ENCODE assay signal across 12 mouse cellular contexts in the genomic region with DNA sequence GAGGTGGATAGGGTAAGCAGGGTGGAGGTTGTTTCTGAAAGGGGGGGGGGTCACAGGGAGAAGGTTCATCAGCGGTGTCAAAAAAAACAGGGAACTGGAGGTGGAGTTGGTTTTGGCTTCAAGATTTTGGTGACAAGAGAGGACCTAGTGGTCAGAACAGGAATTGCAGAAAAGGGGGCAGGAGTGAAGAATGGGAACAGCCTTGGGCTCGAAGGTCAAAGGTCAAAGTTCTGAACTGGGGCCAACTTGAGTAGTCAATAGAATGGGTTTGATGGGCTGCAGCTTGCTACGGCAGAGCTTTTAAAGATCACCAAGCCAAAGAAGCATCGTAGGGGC. TPM values are rescaled to one million over a fixed set of nuclear protein-coding genes. Genes with fewer than 3 reads are reported as not detected.
DNase-seq lines count a peak whose midpoint lies in the region; ATAC-seq and TF ChIP-seq lines count a peak whose summit lies in the region.
"Had no signal": no experiment of that assay in that cellular context is flagged by ENCODE, and none has a peak within 500 bp of the region (broad histone marks: within the 10 kb centered on the region; RNA-seq: fewer than 3 reads in every experiment).

No protein-coding gene starts in this region.

- peak; percentile 13 for TF ChIP-seq CTCF in left cerebral cortex, adult 2 months (IDR thresholded peaks at IDR 0.05)

- peak; percentile 47 for ATAC-seq in CD4-positive, CD25-positive, alpha-beta regulatory T cell, adult 4 months

- no peak overlapping the region for H3K4me3 ChIP-seq in left cerebral cortex, adult 2 months
- H3K4me3 ChIP-seq: lung, embryonic 15.5 days; myocyte had no signal

- no peak overlapping the region for H3K27ac ChIP-seq in left cerebral cortex, adult 2 months
- H3K27ac ChIP-seq: lung, embryonic 15.5 days had no signal

- no peak for DNase-seq in left cerebral cortex, adult 2 months (ENCODE audit: extremely low spot score in 1 of 2, low spot score in 2 of 2)
- no peak for DNase-seq in left cerebral cortex, adult 11 months (ENCODE audit: low spot score)
- peak; percentile 39 for DNase-seq in WW6 (ENCODE audit: low read depth, low spot score)
- peak; percentile 51 for DNase-seq in naive thymus-derived CD4-positive, alpha-beta T cell, adult 2 months (ENCODE audit: low read depth)
- no peak for DNase-seq in layer of hippocampus, adult 11-12 months (ENCODE audit: low spot score)
- DNase-seq in cerebellum, adult 11 months, result no peak
- DNase-seq: adrenal gland, postnatal 10 days; heart, postnatal 10 days; right cerebral cortex, postnatal 25 days had no signal

- intact Hi-C loops in left cerebral cortex, adult 2 months (cut with DNase I), result no loop called here

RNA-seq across cellular contexts. Expression of a gene that starts 28.1 kb away (rescaled TPM):
- 1 to 10 TPM; 1.9 TPM for total RNA-seq in left cerebral cortex, adult 2 months (2021)
- not detected for polyA plus RNA-seq in CD4-positive, CD25-positive, alpha-beta regulatory T cell, adult 4 months (2017; shearing (Covaris generic))

RNA-seq across cellular contexts. Expression of a gene that starts 28.3 kb away (rescaled TPM):
- total RNA-seq in left cerebral cortex, adult 2 months (2021), result 100 to 1,000 TPM; 194 to 222 TPM
- polyA plus RNA-seq in CD4-positive, CD25-positive, alpha-beta regulatory T cell, adult 4 months (2017; shearing (Covaris generic)), result 10 to 100 TPM; 28.6 to 54.5 TPM

RNA-seq across cellular contexts. Expression of a gene that starts 32.5 kb away (rescaled TPM):
- 100 to 1,000 TPM; 177 to 178 TPM for total RNA-seq in left cerebral cortex, adult 2 months (2021)
- polyA plus RNA-seq in CD4-positive, CD25-positive, alpha-beta regulatory T cell, adult 4 months (2017; shearing (Covaris generic)), result 100 to 1,000 TPM; 120 to 126 TPM

RNA-seq across cellular contexts. Expression of a gene that starts 32.8 kb away (rescaled TPM):
- 10 to 100 TPM; 50.3 to 55.7 TPM for total RNA-seq in left cerebral cortex, adult 2 months (2021)
- polyA plus RNA-seq in CD4-positive, CD25-positive, alpha-beta regulatory T cell, adult 4 months (2017; shearing (Covaris generic)), result 10 to 100 TPM; 30.4 to 31.8 TPM

Comparison
In these comparisons a context has a peak if more than half of its experiments do, and no peak if none do; other contexts are left out.
1. DNase-seq: peak in WW6 (single experiment) and naive thymus-derived CD4-positive, alpha-beta T cell, adult 2 months (single experiment); none in left cerebral cortex, adult 2 months (0 of 2), left cerebral cortex, adult 11 months (single experiment), layer of hippocampus, adult 11-12 months (single experiment) and cerebellum, adult 11 months (single experiment).